Mouse (Mus musculus) heart, postnatal 0 days (tissue): ENCODE data around the gene Pof1b.

ENCODE experiments used
- CTCF ChIP-seq: IDR thresholded peaks from 2 replicates; pipeline ENCODE4 v1.5.1; 2016; ENCODE audit warnings: antibody characterized with exemption, control low read depth, low read depth
- EP300 ChIP-seq: IDR thresholded peaks from 2 replicates; pipeline ENCODE4 v1.6.1; 2016; ENCODE audit warnings: antibody characterized with exemption, low read depth

GRCm38 (mm10) chrX:112716587-112716986, 18.1 kb upstream of the Pof1b start:
- TF ChIP-seq CTCF (no peak), EP300 (no peak)
